Mouse (Mus musculus) limb, embryonic 11.5 days (tissue): ENCODE measurements around the gene Phf21a. TPM values are rescaled to one million over a fixed set of nuclear protein-coding genes. Genes with fewer than 3 reads are reported as not detected.
A peak's percentile ranks its signal among the peaks of the same experiment; 100 is the strongest.
"Not testable (repeated sequence)": the region's sequence is repeated elsewhere in the genome, so short reads cannot be mapped to it uniquely, and the experiment has no call there.

Experiments used
- ATAC-seq: fragments of 200-750 bp; cut with Nextera tagmentation; 2 replicates; pipeline ENCODE4 v1.8.0; 2017; ENCODE audit warnings: low read depth; ENCODE audit not compliant: insufficient number of reproducible peaks, low FRiP score, low TSS enrichment
- DNase-seq: peaks from one replicate; pipeline ENCODE4 v3.0.0-alpha.2; 2015; ENCODE audit warnings: low spot score
- H3K27ac ChIP-seq: fragments of 300-500 bp; sonication (generic); replicated peaks from 2 replicates; pipeline ENCODE4 v1.5.1; 2014; ENCODE audit warnings: low read depth, mild to moderate bottlenecking, low read length
- H3K27me3 ChIP-seq: fragments of 300-500 bp; sonication (generic); 2 replicates; pipeline ENCODE4 v1.6.1; 2014; ENCODE audit warnings: mild to moderate bottlenecking, low read length, mixed read lengths; ENCODE audit not compliant: control insufficient read depth, insufficient read depth
- H3K36me3 ChIP-seq: fragments of 300-500 bp; sonication (generic); 2 replicates; pipeline ENCODE4 v1.6.1; 2014; ENCODE audit warnings: mild to moderate bottlenecking, low read length, moderate library complexity, mixed read lengths; ENCODE audit not compliant: control insufficient read depth, insufficient read depth
- H3K4me1 ChIP-seq: fragments of 300-500 bp; sonication (generic); 2 replicates; pipeline ENCODE4 v1.6.1; 2014; ENCODE audit warnings: low read length, mixed read lengths; ENCODE audit not compliant: control insufficient read depth, insufficient read depth
- H3K4me2 ChIP-seq: fragments of 300-500 bp; sonication (generic); 2 replicates; pipeline ENCODE4 v1.6.1; 2014; ENCODE audit warnings: low read depth, mild to moderate bottlenecking, moderate library complexity; ENCODE audit not compliant: severe bottlenecking
- H3K4me3 ChIP-seq: fragments of 300-500 bp; sonication (generic); 2 replicates; pipeline ENCODE4 v1.5.1; 2014; ENCODE audit warnings: low read depth, low read length
- H3K9ac ChIP-seq: fragments of 300-500 bp; sonication (generic); 2 replicates; pipeline ENCODE4 v1.6.1; 2014; ENCODE audit warnings: mild to moderate bottlenecking, low read length
- H3K9me3 ChIP-seq: fragments of 300-500 bp; sonication (generic); 2 replicates; pipeline ENCODE4 v1.6.1; 2016; ENCODE audit warnings: low read length; ENCODE audit not compliant: control insufficient read depth
- WGBS: fragments of 180-500 bp; shearing (Covaris S2); extraction: QIAGEN DNeasy Blood & Tissue Kit; methylation state at CpG from one replicate; pipeline ENCODE4 v1.1.7; 2014; 5-methylcytosine and 5-hydroxymethylcytosine counted together
- polyA plus RNA-seq: library from polyadenylated mRNA; unstranded; fragments of >200 nt; fragmentation: Nextera tagmentation; extraction: Ambion mirVana; gene quantifications from 2 replicates; pipeline ENCODE4 v1.2.1, GENCODE M21; 2014

The Phf21a gene
- polyA plus RNA-seq, 1 experiment from 2014 or later = 38.7 TPM

- H3K36me3 ChIP-seq = no peaks in the 10 kb centered on the region
- DNase-seq = peak; percentile 41
- H3K4me2 ChIP-seq = peak overlapping the region; percentile 34
- H3K4me3 ChIP-seq = no peak overlapping the region
- no peak overlapping the region for H3K9ac ChIP-seq
- WGBS = 5% methylated on average over 7 of the region's 7 CpGs
- no peaks in the 10 kb centered on the region for H3K9me3 ChIP-seq
- ATAC-seq = no peak
- no peaks in the 10 kb centered on the region for H3K27me3 ChIP-seq
- H3K27ac ChIP-seq = no peak overlapping the region
- peaks cover 7% of the 10 kb centered on the region for H3K4me1 ChIP-seq
Observed at GRCm38 (mm10) chr2:92140383-92140782, 47.5 kb downstream of the Phf21a start.

DNA sequence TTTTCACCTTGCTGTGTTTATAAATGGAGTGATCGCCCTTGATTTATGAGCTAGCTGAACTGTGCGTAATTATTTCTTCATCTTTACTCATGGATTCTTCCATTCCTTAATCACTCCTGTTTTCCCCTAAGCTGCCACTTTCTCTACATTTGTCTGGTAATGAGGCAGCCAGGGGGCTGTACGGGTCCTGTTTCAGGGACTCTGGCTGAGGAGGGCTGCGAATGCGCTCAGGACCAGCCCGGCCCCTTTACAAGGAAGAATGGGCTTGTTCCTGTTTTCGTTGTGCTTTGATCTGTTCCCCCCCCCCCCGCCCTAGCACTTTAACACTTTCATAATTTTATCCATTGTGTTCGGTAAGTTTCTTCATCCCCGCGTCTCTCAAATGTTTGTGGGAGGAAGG lies 48.2 kb downstream of the Phf21a start:
- no peaks in the 10 kb centered on the region for H3K27me3 ChIP-seq
- H3K36me3 ChIP-seq = no peaks in the 10 kb centered on the region
- H3K9me3 ChIP-seq = no peaks in the 10 kb centered on the region
- H3K27ac ChIP-seq = no peak overlapping the region
- no peak overlapping the region for H3K9ac ChIP-seq
- peak; percentile 64 for DNase-seq
- H3K4me1 ChIP-seq = peaks cover 7% of the 10 kb centered on the region
- peak; percentile 70; the same call in 1 of the 2 replicates for ATAC-seq
- WGBS = 3% methylated on average over 11 of the region's 11 CpGs
- H3K4me2 ChIP-seq = peak overlapping the region; percentile 34
- 0 out of 2 replicates have a peak overlapping the region, but pooled peaks have one; percentile 11 for H3K4me3 ChIP-seq

DNA sequence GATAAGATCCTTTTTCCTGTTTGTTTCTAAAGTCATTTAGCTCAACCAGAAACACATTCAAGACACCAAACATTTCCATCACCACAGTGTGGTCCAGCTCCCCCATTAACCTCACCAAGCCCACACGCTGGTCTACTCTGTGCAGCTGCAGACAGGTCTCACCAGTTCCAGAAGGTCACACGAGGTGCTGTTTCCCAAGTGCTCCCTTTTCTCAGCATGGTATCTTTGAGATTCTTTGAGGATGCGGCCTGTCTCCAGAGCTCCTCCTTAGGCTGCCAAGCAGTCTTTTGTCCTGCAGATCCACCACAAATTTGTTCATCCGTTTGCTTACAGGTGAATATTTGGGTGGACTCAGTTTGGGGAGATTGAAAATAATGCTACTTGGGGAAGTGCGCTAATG lies 51.0 kb downstream of the Phf21a start:
- no peaks in the 10 kb centered on the region for H3K27me3 ChIP-seq
- no peak overlapping the region for H3K4me3 ChIP-seq
- ATAC-seq (no peak), DNase-seq (no peak)
- no peaks in the 10 kb centered on the region for H3K36me3 ChIP-seq
- H3K27ac ChIP-seq = no peak overlapping the region
- no peak overlapping the region for H3K4me2 ChIP-seq
- peaks cover 7% of the 10 kb centered on the region for H3K4me1 ChIP-seq
- no peaks in the 10 kb centered on the region for H3K9me3 ChIP-seq
- WGBS = 39% methylated on average over 5 of the region's 5 CpGs
- no peak overlapping the region for H3K9ac ChIP-seq

DNA sequence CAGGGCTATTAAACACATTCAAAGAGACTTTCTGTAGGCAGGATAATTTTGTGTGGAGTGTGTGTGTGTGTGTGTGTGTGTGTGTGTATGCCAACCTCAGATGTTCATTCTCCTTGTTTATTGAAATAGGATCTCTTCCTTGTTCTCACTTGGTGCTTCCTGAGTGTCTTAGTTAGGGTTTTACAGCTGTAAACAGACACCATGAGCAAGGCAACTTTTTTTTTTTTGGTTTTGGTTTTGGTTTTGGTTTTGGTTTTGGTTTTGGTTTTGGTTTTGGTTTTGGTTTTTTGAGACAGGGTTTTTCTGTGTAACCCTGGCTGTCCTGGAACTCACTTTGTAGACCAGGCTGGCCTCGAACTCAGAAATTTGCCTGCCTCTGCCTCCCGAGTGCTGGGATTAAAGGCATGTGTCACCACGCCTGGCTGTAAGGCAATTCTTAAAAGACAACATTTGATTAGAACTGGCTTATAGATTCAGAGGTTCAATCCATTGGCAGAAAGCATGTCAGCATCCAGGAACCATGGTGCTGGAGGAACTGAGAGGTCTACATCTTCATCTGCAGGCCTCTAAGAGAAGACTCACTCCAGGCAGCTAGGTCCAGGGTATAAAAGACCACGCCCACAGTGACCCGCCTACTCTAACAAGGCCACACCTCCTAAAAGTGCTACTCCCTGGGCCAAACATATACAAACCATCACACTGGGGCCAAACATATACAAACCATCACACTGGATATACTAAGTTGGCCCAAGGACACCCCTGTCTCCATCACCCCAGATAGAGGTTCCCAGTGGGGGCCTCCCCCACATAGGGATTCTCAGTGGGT lies 55.2 kb downstream of the Phf21a start:
- H3K36me3 ChIP-seq, DNase-seq, H3K4me2 ChIP-seq, H3K27me3 ChIP-seq, H3K9me3 ChIP-seq, H3K9ac ChIP-seq, H3K27ac ChIP-seq, ATAC-seq, H3K4me3 ChIP-seq, H3K4me1 ChIP-seq: not testable (repeated sequence)
- WGBS = 72% methylated on average over 5 of the region's 5 CpGs

DNA sequence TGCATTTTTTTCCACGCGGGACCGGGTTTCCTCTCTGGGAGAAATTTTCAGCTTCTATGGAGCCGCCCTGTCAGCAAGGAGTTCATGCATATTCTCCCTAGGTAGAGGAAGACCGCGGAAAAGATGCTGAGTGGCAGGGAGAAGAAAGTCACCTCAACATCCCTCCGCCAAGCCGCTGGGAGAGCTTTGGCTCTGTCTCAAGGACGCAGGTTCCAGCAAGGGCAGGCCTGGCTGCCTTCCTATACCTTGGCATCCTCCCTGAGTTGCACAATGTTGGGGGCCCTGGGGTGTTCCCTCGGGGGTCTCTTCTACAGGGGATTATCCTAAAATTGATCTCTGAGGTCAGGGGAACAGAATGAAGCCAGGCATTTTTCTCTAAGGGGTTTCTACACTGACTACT lies 71.4 kb downstream of the Phf21a start:
- Histone ChIP-seq H3K9ac (no peak overlapping the region), H3K9me3 (no peaks in the 10 kb centered on the region), H3K27me3 (no peaks in the 10 kb centered on the region), H3K4me2 (no peak overlapping the region), H3K4me1 (no peaks in the 10 kb centered on the region), H3K27ac (no peak overlapping the region), H3K4me3 (no peak overlapping the region), H3K36me3 (no peaks in the 10 kb centered on the region)
- WGBS = 62% methylated on average over 10 of the region's 10 CpGs
- no peak for ATAC-seq
- DNase-seq = no peak

GRCm38 (mm10) chr2:92166950-92167349 lies 74.0 kb downstream of the Phf21a start:
- no peaks in the 10 kb centered on the region for H3K9me3 ChIP-seq
- H3K4me2 ChIP-seq = no peak overlapping the region
- H3K36me3 ChIP-seq = no peaks in the 10 kb centered on the region
- no peaks in the 10 kb centered on the region for H3K4me1 ChIP-seq
- ATAC-seq (no peak), DNase-seq (no peak)
- 44% methylated on average over 7 of the region's 7 CpGs for WGBS
- no peak overlapping the region for H3K9ac ChIP-seq
- H3K4me3 ChIP-seq = no peak overlapping the region
- H3K27ac ChIP-seq = no peak overlapping the region
- H3K27me3 ChIP-seq = no peaks in the 10 kb centered on the region

DNA sequence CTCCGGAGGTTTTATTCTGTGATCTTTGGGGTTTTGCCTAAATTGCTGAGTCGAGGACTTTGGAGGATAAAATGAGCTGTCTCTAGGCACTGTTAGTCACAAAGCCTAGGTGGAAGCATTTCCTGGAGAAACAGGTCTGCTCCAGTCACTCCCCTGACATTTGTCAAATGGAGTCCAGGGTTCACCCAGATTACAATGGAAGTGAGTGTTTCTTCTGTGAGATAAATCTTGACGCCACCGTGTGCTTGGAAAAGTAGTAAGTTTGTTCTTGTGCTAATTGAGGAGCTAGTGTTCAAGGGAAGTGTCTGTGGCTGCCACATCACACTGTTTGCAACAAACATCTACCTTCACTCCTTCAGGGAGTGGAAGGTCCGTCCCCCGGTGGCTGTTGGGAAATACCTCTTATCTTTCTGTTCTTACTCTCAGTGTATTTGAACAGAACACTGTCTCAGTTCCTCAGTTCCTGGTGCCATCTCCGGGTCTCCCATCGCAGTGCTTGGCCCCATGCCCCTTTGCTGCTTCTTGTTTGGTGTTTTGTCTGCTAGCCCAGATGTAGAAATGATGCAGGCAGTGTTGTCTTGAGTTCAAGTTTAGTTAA lies 78.2 kb downstream of the Phf21a start:
- H3K9ac ChIP-seq = no peak overlapping the region
- H3K4me2 ChIP-seq = no peak overlapping the region
- H3K4me1 ChIP-seq = no peaks in the 10 kb centered on the region
- H3K27me3 ChIP-seq = no peaks in the 10 kb centered on the region
- H3K9me3 ChIP-seq = no peaks in the 10 kb centered on the region
- H3K36me3 ChIP-seq = no peaks in the 10 kb centered on the region
- WGBS = 72% methylated on average over 8 of the region's 8 CpGs
- H3K27ac ChIP-seq = no peak overlapping the region
- ATAC-seq = no peak
- no peak overlapping the region for H3K4me3 ChIP-seq
- no peak for DNase-seq

- no peaks in the 10 kb centered on the region for H3K27me3 ChIP-seq
- H3K36me3 ChIP-seq = no peaks in the 10 kb centered on the region
- no peak overlapping the region for H3K4me3 ChIP-seq
- no peak overlapping the region for H3K4me2 ChIP-seq
- WGBS = 85% methylated on average over 5 of the region's 5 CpGs
- no peaks in the 10 kb centered on the region for H3K9me3 ChIP-seq
- no peak for DNase-seq
- no peak overlapping the region for H3K27ac ChIP-seq
- H3K4me1 ChIP-seq = no peaks in the 10 kb centered on the region
- H3K9ac ChIP-seq = no peak overlapping the region
- no peak for ATAC-seq
Observed at GRCm38 (mm10) chr2:92172300-92172699, 79.4 kb downstream of the Phf21a start.
